9 mouse cellular contexts compared by ENCODE assay signal in the genomic region with DNA sequence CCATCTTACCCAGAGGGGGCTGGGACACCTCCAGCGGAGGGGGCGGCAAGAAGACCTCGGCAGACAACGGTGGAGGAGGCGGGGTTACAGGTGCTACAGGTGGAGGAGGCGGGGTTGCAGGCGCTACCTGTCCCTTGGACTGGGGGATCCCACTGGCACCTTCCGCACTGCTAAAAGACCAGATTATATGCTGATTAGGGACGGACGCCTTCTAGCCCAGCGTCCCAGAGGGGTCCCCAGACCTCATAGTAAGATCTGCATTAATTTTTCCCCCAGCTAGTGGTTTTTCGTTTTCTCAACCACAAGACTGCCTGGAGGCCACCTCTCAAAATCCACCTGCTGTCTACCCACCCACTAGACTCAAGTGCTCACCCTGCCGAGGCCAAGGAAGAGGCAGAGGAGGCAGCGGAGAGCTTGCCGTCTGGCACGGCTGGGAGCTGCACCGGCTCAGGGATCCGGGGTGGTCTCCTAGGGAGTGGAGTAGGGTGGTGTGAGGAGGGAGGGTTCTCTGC. TPM values are rescaled to one million over a fixed set of nuclear protein-coding genes. Genes with fewer than 3 reads are reported as not detected.
DNase-seq lines count a peak whose midpoint lies in the region; ATAC-seq and TF ChIP-seq lines count a peak whose summit lies in the region.
"Had no signal": no experiment of that assay in that cellular context is flagged by ENCODE, and none has a peak within 500 bp of the region (broad histone marks: within the 10 kb centered on the region; RNA-seq: fewer than 3 reads in every experiment).

No protein-coding gene starts in this region.

- TF ChIP-seq POLR2A in heart, adult 2 months (IDR thresholded peaks at IDR 0.05; ENCODE audit: insufficient read depth, low read depth, low read length) = no peak
- TF ChIP-seq POLR2A in thymus, adult 2 months (IDR thresholded peaks at IDR 0.05; ENCODE audit: control insufficient read depth, extremely low read depth, insufficient read depth, low read length, poor library complexity) = peak; percentile 73; the same call in 1 of the 2 replicates

- no peak for TF ChIP-seq CTCF in heart, adult 2 months (IDR thresholded peaks at IDR 0.05)
- TF ChIP-seq CTCF in thymus, adult 2 months (IDR thresholded peaks at IDR 0.05; ENCODE audit: borderline replicate concordance, control insufficient read depth, extremely low read depth, insufficient read depth, low read length, poor library complexity) = no peak

- peaks cover 6% of the 10 kb centered on the region; the same call in 1 of the 2 replicates for H3K36me3 ChIP-seq in heart, adult 2 months (ENCODE audit: control insufficient read depth, insufficient read depth, low read length)
- no peaks in the 10 kb centered on the region for H3K36me3 ChIP-seq in midbrain, embryonic 12.5 days
- H3K36me3 ChIP-seq in midbrain, embryonic 11.5 days (ENCODE audit: control insufficient read depth, insufficient read depth, low read length) = no peaks in the 10 kb centered on the region
- H3K36me3 ChIP-seq in intestine, embryonic 15.5 days = 0 out of 2 replicates have a peak, but pooled peaks cover 3% of the 10 kb centered on the region
- H3K36me3 ChIP-seq in thymus, adult 2 months (ENCODE audit: control insufficient read depth, insufficient read depth, low read length) = peaks cover 37% of the 10 kb centered on the region

- H3K9me3 ChIP-seq in midbrain, embryonic 12.5 days = no peaks in the 10 kb centered on the region
- no peaks in the 10 kb centered on the region for H3K9me3 ChIP-seq in midbrain, embryonic 11.5 days (ENCODE audit: control insufficient read depth, low read length)
- H3K9me3 ChIP-seq in intestine, embryonic 15.5 days = no peaks in the 10 kb centered on the region

- peak overlapping the region; percentile 24 for H3K27ac ChIP-seq in heart, adult 2 months
- no peak overlapping the region for H3K27ac ChIP-seq in midbrain, embryonic 12.5 days (replicated peaks)
- no peak overlapping the region for H3K27ac ChIP-seq in midbrain, embryonic 11.5 days (ENCODE audit: low read depth, low read length)
- H3K27ac ChIP-seq in intestine, embryonic 15.5 days = no peak overlapping the region
- peak overlapping the region; percentile 97 for H3K27ac ChIP-seq in thymus, adult 2 months (ENCODE audit: control insufficient read depth, insufficient read depth, low read length)

- no peaks in the 10 kb centered on the region for H3K27me3 ChIP-seq in heart, adult 2 months (ENCODE audit: control insufficient read depth, insufficient read depth, low read length)
- peaks cover 89% of the 10 kb centered on the region for H3K27me3 ChIP-seq in midbrain, embryonic 12.5 days
- peaks cover 77% of the 10 kb centered on the region for H3K27me3 ChIP-seq in midbrain, embryonic 11.5 days (ENCODE audit: control insufficient read depth, insufficient read depth, low read length)
- peaks cover 59% of the 10 kb centered on the region for H3K27me3 ChIP-seq in intestine, embryonic 15.5 days (replicated peaks)
- H3K27me3 ChIP-seq in thymus, adult 2 months (ENCODE audit: control insufficient read depth, insufficient read depth, low read length) = no peaks in the 10 kb centered on the region

- H3K79me2 ChIP-seq in heart, adult 2 months (replicated peaks; ENCODE audit: control insufficient read depth, insufficient read depth, low read length) = no peaks in the 10 kb centered on the region

- WGBS in heart, adult 2 months = 52% methylated on average over 18 of the region's 18 CpGs
- WGBS in midbrain, embryonic 12.5 days = 9% methylated on average over 18 of the region's 18 CpGs
- 8% methylated on average over 18 of the region's 18 CpGs for WGBS in midbrain, embryonic 11.5 days
- 16% methylated on average over 18 of the region's 18 CpGs for WGBS in intestine, embryonic 15.5 days
- 10% methylated on average over 18 of the region's 18 CpGs for WGBS in thymus, adult 2 months

- peaks cover 39% of the 10 kb centered on the region for H3K4me1 ChIP-seq in heart, adult 2 months (ENCODE audit: control insufficient read depth, insufficient read depth, low read length)
- peaks cover 24% of the 10 kb centered on the region for H3K4me1 ChIP-seq in midbrain, embryonic 12.5 days
- H3K4me1 ChIP-seq in midbrain, embryonic 11.5 days (ENCODE audit: control insufficient read depth, insufficient read depth, low read length) = peaks cover 16% of the 10 kb centered on the region
- H3K4me1 ChIP-seq in intestine, embryonic 15.5 days (replicated peaks) = peaks cover 55% of the 10 kb centered on the region
- peaks cover 87% of the 10 kb centered on the region for H3K4me1 ChIP-seq in thymus, adult 2 months (replicated peaks; ENCODE audit: control insufficient read depth, insufficient read depth, low read length)

- no peak overlapping the region; the same call in 1 of the 2 replicates for H3K4me3 ChIP-seq in heart, adult 2 months
- no peak overlapping the region for H3K4me3 ChIP-seq in midbrain, embryonic 12.5 days
- no peak overlapping the region for H3K4me3 ChIP-seq in midbrain, embryonic 11.5 days (ENCODE audit: low read depth, low read length)
- H3K4me3 ChIP-seq in intestine, embryonic 15.5 days (replicated peaks) = no peak overlapping the region
- H3K4me3 ChIP-seq in thymus, adult 2 months (ENCODE audit: control insufficient read depth, insufficient read depth, low read length) = peak overlapping the region; percentile 54

- TF ChIP-seq EP300 in heart, adult 2 months (IDR thresholded peaks at IDR 0.05; ENCODE audit: insufficient read depth, low read depth, low read length) = no peak

- DNase-seq in heart, adult 2 months = no peak
- no peak for DNase-seq in heart, postnatal 10 days
- no peak for DNase-seq in midbrain, embryonic 11.5 days (ENCODE audit: low spot score, missing footprints)
- DNase-seq in thymus, adult 2 months = peak; percentile 59
- DNase-seq in adrenal gland, adult 8-10 months = no peak
- DNase-seq in kidney, postnatal 14 days = no peak
- DNase-seq: right cerebral cortex, postnatal 25 days had no signal

- ATAC-seq in midbrain, embryonic 12.5 days (ENCODE audit: low FRiP score, low read depth) = no peak
- no peak for ATAC-seq in midbrain, embryonic 11.5 days (ENCODE audit: low FRiP score)
- ATAC-seq in intestine, embryonic 15.5 days = 0 out of 2 replicates have a peak, but pooled peaks have one; percentile 14

- H3K4me2 ChIP-seq in midbrain, embryonic 12.5 days (replicated peaks) = peak overlapping the region; percentile 17; the same call in 1 of the 2 replicates
- no peak overlapping the region for H3K4me2 ChIP-seq in midbrain, embryonic 11.5 days
- H3K4me2 ChIP-seq in intestine, embryonic 15.5 days (replicated peaks) = peak overlapping the region; percentile 40

- intact Hi-C loops in heart, adult 2 months (cut with DNase I) = no loop called here
- intact Hi-C loops in heart, postnatal 10 days (cut with DNase I) = no loop called here

- H3K9ac ChIP-seq in heart, adult 2 months (ENCODE audit: low read depth, low read length) = no peak overlapping the region
- no peak overlapping the region for H3K9ac ChIP-seq in midbrain, embryonic 12.5 days (replicated peaks)
- no peak overlapping the region for H3K9ac ChIP-seq in midbrain, embryonic 11.5 days (ENCODE audit: low read length)
- H3K9ac ChIP-seq in intestine, embryonic 15.5 days = no peak overlapping the region

RNA-seq across cellular contexts. Expression of a gene that starts 3.3 kb away (rescaled TPM):
- total RNA-seq in heart, adult 2 months (2021) = 10 to 100 TPM; 19.0 to 24.4 TPM
- 10.2 and 12.4 TPM in 2 replicates for polyA plus RNA-seq in heart, adult 2 months (2012; rRNA removed)
- 10 to 100 TPM; 24.7 to 26.0 TPM for total RNA-seq in heart, postnatal 10 days (2021)
- 2.6 and 4.1 TPM in 2 replicates for polyA plus RNA-seq in midbrain, embryonic 12.5 days (2016; fragmentation: Nextera tagmentation; extraction: Ambion mirVana)
- polyA plus RNA-seq in midbrain, embryonic 11.5 days (2014; fragmentation: Nextera tagmentation; extraction: Ambion mirVana) = 4.9 and 5.6 TPM in 2 replicates
- 20.3 and 21.7 TPM in 2 replicates for polyA plus RNA-seq in intestine, embryonic 15.5 days (2015; fragmentation: Nextera tagmentation; extraction: Ambion mirVana)
- polyA plus RNA-seq in thymus, adult 2 months (2012; rRNA removed) = 28.6 and 32.5 TPM in 2 replicates
- total RNA-seq in adrenal gland, adult 8-10 months (2022) = 10 to 100 TPM; 14.7 to 19.0 (median 17.1) TPM

RNA-seq across cellular contexts. Expression of a gene that starts 8.6 kb away (rescaled TPM):
- 10 to 100 TPM in 1 of 2 experiments, 1 to 10 TPM in 1; 7.9 to 11.4 TPM for total RNA-seq in heart, adult 2 months (2021)
- polyA plus RNA-seq in heart, adult 2 months (2012; rRNA removed) = 16.3 and 23.2 TPM in 2 replicates
- 10 to 100 TPM; 16.2 to 21.1 TPM for total RNA-seq in heart, postnatal 10 days (2021)
- polyA plus RNA-seq in midbrain, embryonic 12.5 days (2016; fragmentation: Nextera tagmentation; extraction: Ambion mirVana) = 1.8 TPM in 2 replicates
- 1.2 and 2.1 TPM in 2 replicates for polyA plus RNA-seq in midbrain, embryonic 11.5 days (2014; fragmentation: Nextera tagmentation; extraction: Ambion mirVana)
- polyA plus RNA-seq in intestine, embryonic 15.5 days (2015; fragmentation: Nextera tagmentation; extraction: Ambion mirVana) = 9.5 and 10.0 TPM in 2 replicates
- 606 and 690 TPM in 2 replicates for polyA plus RNA-seq in thymus, adult 2 months (2012; rRNA removed)
- 10 to 100 TPM in 3 of 4 experiments, 1 to 10 TPM in 1; 8.9 to 14.3 (median 12.2) TPM for total RNA-seq in adrenal gland, adult 8-10 months (2022)

RNA-seq across cellular contexts. Expression of a gene that starts 9.4 kb away (rescaled TPM):
- 100 to 1,000 TPM; 181 to 206 TPM for total RNA-seq in heart, adult 2 months (2021)
- 193 and 244 TPM in 2 replicates for polyA plus RNA-seq in heart, adult 2 months (2012; rRNA removed)
- 100 to 1,000 TPM; 129 to 148 TPM for total RNA-seq in heart, postnatal 10 days (2021)
- not detected in 2 replicates for polyA plus RNA-seq in midbrain, embryonic 12.5 days (2016; fragmentation: Nextera tagmentation; extraction: Ambion mirVana)
- not detected in 2 replicates for polyA plus RNA-seq in midbrain, embryonic 11.5 days (2014; fragmentation: Nextera tagmentation; extraction: Ambion mirVana)
- polyA plus RNA-seq in intestine, embryonic 15.5 days (2015; fragmentation: Nextera tagmentation; extraction: Ambion mirVana) = 0.55 and 0.56 TPM in 2 replicates
- 24.9 and 42.7 TPM in 2 replicates for polyA plus RNA-seq in thymus, adult 2 months (2012; rRNA removed)
- total RNA-seq in adrenal gland, adult 8-10 months (2022) = 100 to 1,000 TPM in 2 of 4 experiments, 10 to 100 TPM in 2; 61.9 to 148 (median 104) TPM

Comparison
In these comparisons a context has a peak if more than half of its experiments do, and no peak if none do; other contexts are left out.
1. H3K27ac ChIP-seq: peak in heart, adult 2 months (single experiment) and thymus, adult 2 months (single experiment); none in midbrain, embryonic 12.5 days (single experiment), midbrain, embryonic 11.5 days (single experiment) and intestine, embryonic 15.5 days (single experiment).
2. RNA of a gene that starts 8.6 kb away (polyA plus RNA-seq): 606 to 690 TPM in thymus, adult 2 months; 16.3 to 23.2 TPM in heart, adult 2 months, 9.5 to 10.0 TPM in intestine, embryonic 15.5 days, 1.8 TPM in midbrain, embryonic 12.5 days and 1.2 to 2.1 TPM in midbrain, embryonic 11.5 days; every median in the first group is over 10 times any median in the second.
3. RNA of a gene that starts 9.4 kb away (polyA plus RNA-seq): 193 to 244 TPM in heart, adult 2 months and 24.9 to 42.7 TPM in thymus, adult 2 months; 0.55 to 0.56 TPM in intestine, embryonic 15.5 days, not detected in midbrain, embryonic 12.5 days and not detected in midbrain, embryonic 11.5 days; every median in the first group is over 10 times any median in the second.